Mouse (Mus musculus): ENCODE results near the gene Trhde. TPM values are rescaled to one million over a fixed set of nuclear protein-coding genes. Genes with fewer than 3 reads are reported as not detected.

Gene Trhde
- polyA plus RNA-seq (2014; fragmentation: Illumina TruSeq; extraction: RNeasy Lipid Tissue Mini Kit (QIAGEN cat#74804); ENCODE audit: low read depth, low replicate concordance) = not detected

DNA sequence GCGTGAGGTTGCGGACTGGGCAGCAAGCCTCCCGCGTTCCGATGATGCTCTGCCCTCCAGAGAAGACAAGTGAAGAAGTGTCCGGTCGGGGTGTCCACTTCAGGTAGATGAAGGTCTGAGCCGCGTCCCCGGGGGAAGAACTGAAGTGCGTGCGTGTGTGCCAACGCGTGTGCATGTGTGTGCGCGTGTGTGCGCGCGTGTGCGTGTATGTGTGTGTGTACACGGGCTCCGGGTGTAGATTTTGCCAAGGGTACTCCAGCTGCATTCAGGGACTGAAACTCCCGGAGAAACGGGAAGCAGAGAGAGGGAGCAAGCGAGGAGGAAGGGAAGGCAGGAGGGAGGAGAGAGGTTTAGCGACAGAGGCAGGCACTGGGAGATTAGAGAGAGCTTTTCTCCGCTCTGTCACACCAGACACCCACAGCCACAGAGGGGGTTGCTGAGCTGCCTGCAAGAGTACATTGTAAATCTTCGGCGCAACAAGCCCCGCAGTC is at the start of gene Trhde:
Gene Trhde, minus strand, starts transcription at position 147 of the 491 bp plus-strand sequence.

All from kidney, adult 10 weeks (tissue).